Mouse (Mus musculus): ENCODE measurements at regions not wholly inside any gene's neighbourhood (a gene's known extent, or its start where the extent isn't known, plus 50 kb on each side); places are given as distances from the start of the nearest gene placed in this dataset.

- DNase-seq (ENCODE audit: low read depth, low spot score): peak; percentile 45
- Histone ChIP-seq H3K36me3 (ENCODE audit: control insufficient read depth, insufficient read depth, low read length, poor library complexity, severe bottlenecking) (no peaks in the 10 kb centered on the region), H3K27me3 (ENCODE audit: control insufficient read depth, insufficient read depth, low read length, poor library complexity, severe bottlenecking) (no peaks in the 10 kb centered on the region)
Observed at GRCm38 (mm10) chr16:84581166-84581565, 66.2 kb downstream of the A730009L09Rik start.

GRCm38 (mm10) chr16:84583323-84583722 is 68.4 kb downstream of the A730009L09Rik start:
- H3K27me3 ChIP-seq (ENCODE audit: control insufficient read depth, insufficient read depth, low read length, poor library complexity, severe bottlenecking): no peaks in the 10 kb centered on the region
- no peaks in the 10 kb centered on the region for H3K36me3 ChIP-seq (ENCODE audit: control insufficient read depth, insufficient read depth, low read length, poor library complexity, severe bottlenecking)
- DNase-seq (ENCODE audit: low read depth, low spot score): peak; percentile 93

- H3K36me3 ChIP-seq (ENCODE audit: control insufficient read depth, insufficient read depth, low read length, poor library complexity, severe bottlenecking): no peaks in the 10 kb centered on the region
- DNase-seq (ENCODE audit: low read depth, low spot score): peak; percentile 90
- no peaks in the 10 kb centered on the region for H3K27me3 ChIP-seq (ENCODE audit: control insufficient read depth, insufficient read depth, low read length, poor library complexity, severe bottlenecking)
Observed at GRCm38 (mm10) chr16:84583773-84584229, 68.9 kb downstream of the A730009L09Rik start.

DNA sequence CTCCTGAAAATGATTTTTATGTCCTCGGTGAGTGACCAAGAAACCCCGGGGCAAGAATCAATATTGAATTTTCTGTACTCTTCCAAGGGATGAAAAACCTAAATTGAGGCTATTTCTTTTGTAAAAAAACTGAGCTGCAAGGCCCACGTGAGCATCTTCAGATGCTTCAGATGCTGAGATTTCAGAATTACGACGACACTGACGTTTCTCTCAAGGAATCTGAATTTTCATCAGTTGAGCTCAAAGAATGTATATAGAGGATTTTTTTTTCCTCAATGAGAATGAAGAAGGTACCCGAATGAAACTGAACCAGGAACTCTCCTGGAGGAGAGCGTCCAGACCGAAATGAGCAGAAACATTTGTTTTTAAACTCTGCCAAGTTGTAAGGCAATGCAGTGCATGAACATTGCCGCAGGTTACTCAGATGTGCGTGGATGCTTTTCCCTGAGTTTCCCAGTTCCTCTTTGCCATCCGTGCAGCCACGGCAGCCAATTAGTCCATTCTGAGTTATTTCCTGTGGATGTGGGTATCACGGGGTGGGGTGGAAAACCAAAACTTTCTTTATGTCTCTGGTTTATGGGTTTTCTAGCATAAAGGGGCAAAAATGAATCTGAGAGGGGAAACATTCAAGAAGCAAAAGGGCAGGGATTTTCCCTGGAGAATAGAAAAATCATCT is 69.9 kb downstream of the A730009L09Rik start:
- DNase-seq (ENCODE audit: low read depth, low spot score): peak; percentile 57

DNA sequence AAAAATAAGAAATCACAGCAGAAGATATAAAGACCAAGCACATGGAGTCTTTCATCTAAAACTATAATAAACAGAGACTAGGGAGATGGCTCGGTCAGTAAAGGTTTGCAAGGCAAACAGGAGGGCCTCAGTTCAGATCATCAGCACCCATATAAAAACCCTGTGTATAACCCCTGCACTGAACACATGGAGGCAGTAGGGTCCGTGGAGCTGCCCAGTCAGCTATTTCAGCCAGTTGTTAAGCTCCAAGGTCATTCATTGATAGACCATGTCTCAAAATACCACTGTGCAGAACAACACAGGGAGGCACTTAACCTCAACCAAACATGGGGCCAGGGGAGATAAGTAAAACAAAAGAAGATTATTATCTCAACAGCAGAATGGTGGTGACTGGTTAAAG is 78.1 kb downstream of the A730009L09Rik start:
- Histone ChIP-seq H3K27me3 (ENCODE audit: control insufficient read depth, insufficient read depth, low read length, poor library complexity, severe bottlenecking) (no peaks in the 10 kb centered on the region), H3K36me3 (ENCODE audit: control insufficient read depth, insufficient read depth, low read length, poor library complexity, severe bottlenecking) (no peaks in the 10 kb centered on the region)

More for the DNA sequence above, 69.9 kb downstream of the A730009L09Rik start:
- Histone ChIP-seq H3K27me3 (ENCODE audit: control insufficient read depth, insufficient read depth, low read length, poor library complexity, severe bottlenecking) (no peaks in the 10 kb centered on the region), H3K36me3 (ENCODE audit: control insufficient read depth, insufficient read depth, low read length, poor library complexity, severe bottlenecking) (no peaks in the 10 kb centered on the region)

GRCm38 (mm10) chr16:84602969-84603368 is 88.0 kb downstream of the A730009L09Rik start:
- H3K27me3 ChIP-seq (ENCODE audit: control insufficient read depth, insufficient read depth, low read length, poor library complexity, severe bottlenecking): no peaks in the 10 kb centered on the region
- no peaks in the 10 kb centered on the region for H3K36me3 ChIP-seq (ENCODE audit: control insufficient read depth, insufficient read depth, low read length, poor library complexity, severe bottlenecking)
- DNase-seq (ENCODE audit: low read depth, low spot score): no peak

More for the DNA sequence above, 78.1 kb downstream of the A730009L09Rik start:
- DNase-seq (ENCODE audit: low read depth, low spot score): no peak

DNA sequence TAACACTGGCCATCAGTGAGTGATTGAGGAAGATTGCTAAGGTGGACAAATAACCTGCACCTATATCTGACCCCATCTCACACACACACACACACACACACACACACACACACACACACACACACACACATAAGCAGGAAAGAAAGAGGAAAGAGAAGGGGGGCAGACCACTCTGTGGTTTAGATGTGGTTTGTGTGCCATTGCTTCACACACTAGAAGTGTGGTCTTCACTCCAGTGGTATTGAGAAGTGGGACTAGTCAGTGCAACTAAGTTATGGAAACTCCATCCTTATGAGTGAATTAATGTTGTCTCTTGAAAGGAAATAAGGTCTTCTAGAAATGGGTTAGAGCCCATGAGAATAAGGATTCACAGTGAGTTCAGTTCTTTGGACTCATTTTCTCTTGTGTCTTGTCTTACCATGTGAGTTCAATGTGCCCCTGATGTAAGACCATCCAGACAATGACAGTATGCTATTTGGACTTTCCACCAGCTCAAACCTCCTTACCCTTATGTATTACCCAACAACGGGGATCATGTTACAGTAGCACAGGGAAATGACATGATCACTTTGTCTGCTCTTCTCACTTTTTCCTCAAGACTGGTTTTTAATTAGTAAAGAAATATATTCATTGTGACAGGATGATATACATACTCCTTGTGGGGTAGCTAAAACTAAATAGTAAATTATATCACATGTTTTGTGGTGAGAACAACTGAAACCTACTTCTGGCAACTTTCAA is 88.7 kb downstream of the A730009L09Rik start:
- no peaks in the 10 kb centered on the region for H3K27me3 ChIP-seq (ENCODE audit: control insufficient read depth, insufficient read depth, low read length, poor library complexity, severe bottlenecking)
- DNase-seq (ENCODE audit: low read depth, low spot score): no peak
- H3K36me3 ChIP-seq (ENCODE audit: control insufficient read depth, insufficient read depth, low read length, poor library complexity, severe bottlenecking): no peaks in the 10 kb centered on the region

DNA sequence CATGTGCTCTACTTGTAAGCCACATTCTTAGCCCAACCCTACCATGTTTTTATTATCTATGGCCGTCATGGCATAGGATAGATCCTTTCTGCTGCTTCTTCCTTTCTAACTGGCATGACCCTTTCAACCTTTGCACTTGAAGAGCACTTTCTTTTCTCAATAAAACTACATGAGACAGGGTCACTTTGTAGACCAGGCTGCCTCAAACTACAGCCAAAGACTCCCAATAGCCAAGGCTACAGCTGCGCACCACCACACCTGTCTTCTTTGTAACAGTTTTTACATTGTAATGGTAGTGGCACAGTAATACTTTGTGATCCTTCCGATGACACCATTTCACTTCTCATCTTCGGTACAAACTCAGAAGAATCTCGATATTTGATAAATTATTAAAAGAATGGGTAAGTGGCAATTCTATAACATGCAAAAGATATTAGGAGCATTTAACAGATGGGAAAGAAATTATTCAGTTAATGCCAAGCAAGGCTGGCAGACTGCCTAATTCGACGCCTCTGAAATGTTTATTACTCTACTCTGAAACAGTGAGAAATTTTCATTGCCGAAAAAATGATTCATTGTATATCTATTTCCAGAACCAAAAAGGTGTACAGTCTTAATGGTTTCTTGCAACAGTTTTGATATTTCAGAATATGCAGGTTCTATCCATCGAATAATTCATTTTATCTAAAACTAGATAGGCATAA is 89.5 kb downstream of the A730009L09Rik start:
- Histone ChIP-seq H3K36me3 (ENCODE audit: control insufficient read depth, insufficient read depth, low read length, poor library complexity, severe bottlenecking) (no peaks in the 10 kb centered on the region), H3K27me3 (ENCODE audit: control insufficient read depth, insufficient read depth, low read length, poor library complexity, severe bottlenecking) (no peaks in the 10 kb centered on the region)
- no peak for DNase-seq (ENCODE audit: low read depth, low spot score)

- peak; percentile 86 for DNase-seq (ENCODE audit: low read depth, low spot score)
- H3K27me3 ChIP-seq (ENCODE audit: control insufficient read depth, insufficient read depth, low read length, poor library complexity, severe bottlenecking): no peaks in the 10 kb centered on the region
- no peaks in the 10 kb centered on the region for H3K36me3 ChIP-seq (ENCODE audit: control insufficient read depth, insufficient read depth, low read length, poor library complexity, severe bottlenecking)
Observed at GRCm38 (mm10) chr16:84606010-84606803, 91.3 kb downstream of the A730009L09Rik start.

GRCm38 (mm10) chr16:84606804-84607095 is 91.8 kb downstream of the A730009L09Rik start:
- Histone ChIP-seq H3K36me3 (ENCODE audit: control insufficient read depth, insufficient read depth, low read length, poor library complexity, severe bottlenecking) (no peaks in the 10 kb centered on the region), H3K27me3 (ENCODE audit: control insufficient read depth, insufficient read depth, low read length, poor library complexity, severe bottlenecking) (no peaks in the 10 kb centered on the region)
- DNase-seq (ENCODE audit: low read depth, low spot score): no peak

- Histone ChIP-seq H3K36me3 (ENCODE audit: control insufficient read depth, insufficient read depth, low read length, poor library complexity, severe bottlenecking) (no peaks in the 10 kb centered on the region), H3K27me3 (ENCODE audit: control insufficient read depth, insufficient read depth, low read length, poor library complexity, severe bottlenecking) (no peaks in the 10 kb centered on the region)
- no peak for DNase-seq (ENCODE audit: low read depth, low spot score)
Observed at GRCm38 (mm10) chr16:84607503-84607902, 92.6 kb downstream of the A730009L09Rik start.

DNA sequence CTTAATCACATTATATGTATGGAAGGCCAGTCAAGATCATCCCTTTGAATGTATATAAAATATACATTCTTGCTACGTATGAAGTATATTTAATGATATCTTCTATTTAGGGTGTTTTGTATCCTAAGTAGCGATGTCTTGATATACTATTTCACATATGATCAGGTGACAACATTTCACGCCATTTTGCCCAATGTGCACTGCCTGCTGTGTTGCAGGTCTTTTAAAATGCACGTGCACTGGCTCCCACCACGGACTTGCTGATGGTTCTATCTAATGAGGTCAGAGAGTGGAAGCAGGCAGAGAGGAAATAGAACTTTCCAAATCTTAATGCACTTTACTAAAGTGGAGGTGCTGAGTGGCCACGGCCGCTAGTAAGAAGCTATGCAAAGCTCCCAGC is 100.8 kb downstream of the A730009L09Rik start:
- Histone ChIP-seq H3K36me3 (ENCODE audit: control insufficient read depth, insufficient read depth, low read length, poor library complexity, severe bottlenecking) (no peaks in the 10 kb centered on the region), H3K27me3 (ENCODE audit: control insufficient read depth, insufficient read depth, low read length, poor library complexity, severe bottlenecking) (no peaks in the 10 kb centered on the region)
- no peak for DNase-seq (ENCODE audit: low read depth, low spot score)

GRCm38 (mm10) chr16:84616132-84616531 is 101.2 kb downstream of the A730009L09Rik start:
- no peak for DNase-seq (ENCODE audit: low read depth, low spot score)
- Histone ChIP-seq H3K27me3 (ENCODE audit: control insufficient read depth, insufficient read depth, low read length, poor library complexity, severe bottlenecking) (no peaks in the 10 kb centered on the region), H3K36me3 (ENCODE audit: control insufficient read depth, insufficient read depth, low read length, poor library complexity, severe bottlenecking) (no peaks in the 10 kb centered on the region)

DNA sequence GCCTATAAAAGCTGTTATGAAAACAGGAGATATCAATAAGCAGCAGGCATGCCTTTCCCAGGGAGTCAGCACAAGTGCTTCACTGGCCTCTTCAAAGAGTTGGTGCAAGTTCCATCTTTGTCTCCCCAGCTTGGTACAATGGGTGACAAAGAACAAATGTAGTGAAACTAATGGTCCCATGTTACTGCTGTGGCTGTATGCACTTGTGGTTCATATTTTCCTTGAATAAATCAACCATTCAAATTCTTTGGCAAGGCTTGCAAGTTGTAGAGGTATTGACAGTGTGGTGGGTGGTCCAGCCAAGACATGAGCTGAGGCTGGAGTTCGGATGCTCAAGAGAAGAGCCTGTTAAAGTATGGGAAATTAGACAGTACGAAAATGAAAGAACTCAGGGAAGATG is 103.5 kb downstream of the A730009L09Rik start:
- H3K36me3 ChIP-seq (ENCODE audit: control insufficient read depth, insufficient read depth, low read length, poor library complexity, severe bottlenecking): no peaks in the 10 kb centered on the region
- H3K27me3 ChIP-seq (ENCODE audit: control insufficient read depth, insufficient read depth, low read length, poor library complexity, severe bottlenecking): no peaks in the 10 kb centered on the region
- no peak for DNase-seq (ENCODE audit: low read depth, low spot score)

Measured in splenic B cell, adult 2 months (primary cell).